Mouse (Mus musculus) forebrain, embryonic 15.5 days (tissue): ENCODE data around the gene Mau2. TPM values are rescaled to one million over a fixed set of nuclear protein-coding genes. Genes with fewer than 3 reads are reported as not detected.
A peak's percentile ranks its signal among the peaks of the same experiment; 100 is the strongest.
"Not testable (repeated sequence)": the region's sequence is repeated elsewhere in the genome, so short reads cannot be mapped to it uniquely, and the experiment has no call there.

Experiments
- ATAC-seq: fragments of 200-750 bp; cut with Nextera tagmentation; replicated peaks from 2 replicates; pipeline ENCODE4 v1.8.0; 2017; ENCODE audit warnings: mild to moderate bottlenecking, moderate TSS enrichment, moderate library complexity
- H3K27ac ChIP-seq: fragments of 300-500 bp; sonication (generic); replicated peaks from 2 replicates; pipeline ENCODE4 v1.5.1; 2015; ENCODE audit warnings: mild to moderate bottlenecking, inconsistent platforms
- H3K27me3 ChIP-seq: fragments of 300-500 bp; sonication (generic); 2 replicates; pipeline ENCODE4 v1.6.1; 2015; ENCODE audit warnings: inconsistent platforms
- H3K36me3 ChIP-seq: fragments of 300-500 bp; sonication (generic); 2 replicates; pipeline ENCODE4 v1.6.1; 2015; ENCODE audit warnings: mild to moderate bottlenecking, inconsistent platforms
- H3K4me1 ChIP-seq: fragments of 300-500 bp; sonication (generic); 2 replicates; pipeline ENCODE4 v1.6.1; 2015; ENCODE audit warnings: inconsistent platforms
- H3K4me2 ChIP-seq: fragments of 300-500 bp; sonication (generic); replicated peaks from 2 replicates; pipeline ENCODE4 v1.6.1; 2015; ENCODE audit warnings: mild to moderate bottlenecking, inconsistent platforms
- H3K4me3 ChIP-seq: fragments of 300-500 bp; sonication (generic); 2 replicates; pipeline ENCODE4 v1.5.1; 2015; ENCODE audit warnings: mild to moderate bottlenecking, inconsistent platforms
- H3K9ac ChIP-seq: fragments of 300-500 bp; sonication (generic); replicated peaks from 2 replicates; pipeline ENCODE4 v1.6.1; 2015; ENCODE audit warnings: mild to moderate bottlenecking, inconsistent platforms
- H3K9me3 ChIP-seq: fragments of 300-500 bp; sonication (generic); 2 replicates; pipeline ENCODE4 v1.6.1; 2016; ENCODE audit warnings: inconsistent platforms
- WGBS: fragments of 180-500 bp; shearing (Covaris S2); methylation state at CpG from one replicate; pipeline ENCODE4 v1.1.7; 2015; ENCODE audit warnings: mixed read lengths; 5-methylcytosine and 5-hydroxymethylcytosine counted together
- polyA plus RNA-seq: library from polyadenylated mRNA; unstranded; fragments of >200 nt; fragmentation: Nextera tagmentation; extraction: Ambion mirVana; gene quantifications from 2 replicates; pipeline ENCODE4 v1.2.1, GENCODE M21; 2015

Mau2 gene
- polyA plus RNA-seq, 1 experiment from 2014 or later: 85.9 TPM

- no peak within 1 kb of the TSS for H3K4me3 ChIP-seq
Observed at GRCm38 (mm10) chr8:70072441-70073069, 30.0 kb upstream of the Mau2 start, which contains the start of gene Tm6sf2. Gene Tm6sf2 (plus strand): TSS chr8:70072924.

GRCm38 (mm10) chr8:70071836-70072440 lies 29.4 kb upstream of the Mau2 start:
- ATAC-seq: no peak
- 88% methylated on average over 2 of the region's 2 CpGs for WGBS
- no peaks in the 10 kb centered on the region for H3K27me3 ChIP-seq
- peaks cover 48% of the 10 kb centered on the region for H3K36me3 ChIP-seq
- H3K9ac ChIP-seq: no peak overlapping the region
- H3K4me2 ChIP-seq: no peak overlapping the region
- no peak overlapping the region for H3K27ac ChIP-seq
- H3K4me3 ChIP-seq: no peak overlapping the region
- H3K9me3 ChIP-seq: no peaks in the 10 kb centered on the region
- H3K4me1 ChIP-seq: 0 out of 2 replicates have a peak, but pooled peaks cover 5% of the 10 kb centered on the region

More at GRCm38 (mm10) chr8:70072441-70073069, 30.0 kb upstream of the Mau2 start, which contains the start of gene Tm6sf2:
- H3K9me3 ChIP-seq: no peaks in the 10 kb centered on the region
- no peak within 1 kb of the TSS for H3K4me2 ChIP-seq
- H3K4me1 ChIP-seq: 0 out of 2 replicates have a peak, but pooled peaks cover 5% of the 10 kb centered on the region
- no peak within 1 kb of the TSS for H3K27ac ChIP-seq
- peaks cover 41% of the 10 kb centered on the region for H3K36me3 ChIP-seq
- 13% methylated on average over 23 of the region's 27 CpGs for WGBS
- no peaks in the 10 kb centered on the region for H3K27me3 ChIP-seq
- no peak within 1 kb of the TSS for H3K9ac ChIP-seq
- ATAC-seq: peak; percentile 55

- Histone ChIP-seq H3K4me1 (no peaks in the 10 kb centered on the region), H3K27me3 (no peaks in the 10 kb centered on the region), H3K27ac (no peak overlapping the region), H3K9ac (no peak overlapping the region), H3K9me3 (no peaks in the 10 kb centered on the region), H3K36me3 (peaks cover 85% of the 10 kb centered on the region), H3K4me3 (no peak overlapping the region), H3K4me2 (no peak overlapping the region)
- no peak for ATAC-seq
- WGBS: 81% methylated on average over 1 of the region's 1 CpGs
Observed at GRCm38 (mm10) chr8:70057721-70058120, 15.2 kb upstream of the Mau2 start.

GRCm38 (mm10) chr8:70050434-70050833 lies 7.9 kb upstream of the Mau2 start:
- WGBS: 95% methylated on average over 5 of the region's 5 CpGs
- not testable (repeated sequence) for H3K4me2 ChIP-seq, H3K27ac ChIP-seq, H3K9me3 ChIP-seq, ATAC-seq, H3K4me3 ChIP-seq, H3K9ac ChIP-seq, H3K4me1 ChIP-seq, H3K27me3 ChIP-seq
- peaks cover 60% of the 10 kb centered on the region for H3K36me3 ChIP-seq

- Histone ChIP-seq H3K4me3 (no peak overlapping the region), H3K9me3 (no peaks in the 10 kb centered on the region), H3K9ac (no peak overlapping the region), H3K27me3 (no peaks in the 10 kb centered on the region), H3K4me2 (no peak overlapping the region), H3K27ac (no peak overlapping the region), H3K36me3 (peaks cover 52% of the 10 kb centered on the region), H3K4me1 (peaks cover 2% of the 10 kb centered on the region; the same call in 1 of the 2 replicates)
- ATAC-seq: no peak
Observed at GRCm38 (mm10) chr8:70049662-70050061, 7.1 kb upstream of the Mau2 start.

- no peak overlapping the region for H3K27ac ChIP-seq
- no peaks in the 10 kb centered on the region for H3K9me3 ChIP-seq
- ATAC-seq: no peak
- H3K4me3 ChIP-seq: peak overlapping the region; percentile 92
- peaks cover 8% of the 10 kb centered on the region; the same call in 1 of the 2 replicates for H3K36me3 ChIP-seq
- H3K4me1 ChIP-seq: peaks cover 40% of the 10 kb centered on the region
- H3K9ac ChIP-seq: peak overlapping the region; percentile 92
- no peaks in the 10 kb centered on the region for H3K27me3 ChIP-seq
- WGBS: 87% methylated on average over 5 of the region's 5 CpGs
- H3K4me2 ChIP-seq: peak overlapping the region; percentile 96
Observed at GRCm38 (mm10) chr8:70043996-70044395, 1.5 kb upstream of the Mau2 start.

- Histone ChIP-seq H3K4me1 (peaks cover 43% of the 10 kb centered on the region), H3K27me3 (no peaks in the 10 kb centered on the region), H3K4me3 (peak overlapping the region; percentile 92), H3K36me3 (no peaks in the 10 kb centered on the region), H3K9me3 (no peaks in the 10 kb centered on the region), H3K27ac (peak overlapping the region; percentile 90), H3K4me2 (peak overlapping the region; percentile 79), H3K9ac (peak overlapping the region; percentile 92)
- no peak; the same call in 1 of the 2 replicates for ATAC-seq
- 2% methylated on average over 47 of the region's 47 CpGs for WGBS
Observed at GRCm38 (mm10) chr8:70041885-70042546, 518 bp downstream of the Mau2 start.

- Histone ChIP-seq H3K9me3 (no peaks in the 10 kb centered on the region), H3K4me3 (no peak overlapping the region), H3K36me3 (no peaks in the 10 kb centered on the region), H3K27me3 (no peaks in the 10 kb centered on the region), H3K4me1 (peaks cover 26% of the 10 kb centered on the region), H3K4me2 (no peak overlapping the region), H3K9ac (no peak overlapping the region), H3K27ac (no peak overlapping the region)
- ATAC-seq: no peak
- 100% methylated on average over 1 of the region's 1 CpGs for WGBS
Observed at GRCm38 (mm10) chr8:70037994-70038393, 4.5 kb downstream of the Mau2 start.

GRCm38 (mm10) chr8:70030255-70030654 lies 12.3 kb downstream of the Mau2 start:
- Histone ChIP-seq H3K4me2 (no peak overlapping the region), H3K4me3 (no peak overlapping the region), H3K9ac (no peak overlapping the region), H3K27ac (no peak overlapping the region), H3K27me3 (no peaks in the 10 kb centered on the region), H3K36me3 (peaks cover 64% of the 10 kb centered on the region), H3K4me1 (no peaks in the 10 kb centered on the region), H3K9me3 (no peaks in the 10 kb centered on the region)
- no peak for ATAC-seq
- WGBS: 97% methylated on average over 1 of the region's 1 CpGs

- no peaks in the 10 kb centered on the region for H3K4me1 ChIP-seq
- H3K27me3 ChIP-seq: no peaks in the 10 kb centered on the region
- ATAC-seq: no peak
- no peak overlapping the region for H3K9ac ChIP-seq
- H3K9me3 ChIP-seq: no peaks in the 10 kb centered on the region
- no peak overlapping the region for H3K4me2 ChIP-seq
- H3K27ac ChIP-seq: no peak overlapping the region
- H3K4me3 ChIP-seq: no peak overlapping the region
- WGBS: 100% methylated on average over 2 of the region's 2 CpGs
- H3K36me3 ChIP-seq: peaks cover 98% of the 10 kb centered on the region
Observed at GRCm38 (mm10) chr8:70026151-70026550, 16.4 kb downstream of the Mau2 start.

GRCm38 (mm10) chr8:70023596-70023995 lies 18.9 kb downstream of the Mau2 start:
- H3K9ac ChIP-seq: no peak overlapping the region
- 43% methylated on average over 8 of the region's 8 CpGs for WGBS
- ATAC-seq: no peak

GRCm38 (mm10) chr8:70015017-70015416 lies 27.5 kb downstream of the Mau2 start:
- no peak overlapping the region for H3K9ac ChIP-seq
- no peaks in the 10 kb centered on the region for H3K9me3 ChIP-seq
- H3K4me1 ChIP-seq: no peaks in the 10 kb centered on the region
- no peak overlapping the region for H3K4me3 ChIP-seq
- H3K36me3 ChIP-seq: peaks cover 41% of the 10 kb centered on the region
- no peak overlapping the region for H3K27ac ChIP-seq
- H3K27me3 ChIP-seq: no peaks in the 10 kb centered on the region
- H3K4me2 ChIP-seq: no peak overlapping the region
- no peak for ATAC-seq
- 86% methylated on average over 1 of the region's 1 CpGs for WGBS

More at GRCm38 (mm10) chr8:70023596-70023995, 18.9 kb downstream of the Mau2 start:
- Histone ChIP-seq H3K27ac (no peak overlapping the region), H3K4me2 (no peak overlapping the region), H3K4me3 (no peak overlapping the region), H3K36me3 (peaks cover 100% of the 10 kb centered on the region), H3K9me3 (no peaks in the 10 kb centered on the region), H3K4me1 (no peaks in the 10 kb centered on the region), H3K27me3 (no peaks in the 10 kb centered on the region)
